Mouse (Mus musculus) forebrain, embryonic 11.5 days (tissue): ENCODE results near the gene Gm47995. TPM values are rescaled to one million over a fixed set of nuclear protein-coding genes. Genes with fewer than 3 reads are reported as not detected.
"Not testable (repeated sequence)": the region's sequence is repeated elsewhere in the genome, so short reads cannot be mapped to it uniquely, and the experiment has no call there.

Experiments used
- ATAC-seq: fragments of 200-750 bp; cut with Nextera tagmentation; replicated peaks from 2 replicates; pipeline ENCODE4 v1.8.0; 2017; ENCODE audit warnings: moderate TSS enrichment; ENCODE audit not compliant: low FRiP score
- DNase-seq: peaks from one replicate; pipeline ENCODE4 v3.0.0-alpha.2; 2017; ENCODE audit warnings: low spot score
- H3K27ac ChIP-seq: fragments of 300-500 bp; sonication (generic); 2 replicates; pipeline ENCODE4 v1.5.1; 2014; ENCODE audit warnings: low read depth, low read length
- H3K27me3 ChIP-seq: fragments of 300-500 bp; sonication (generic); 2 replicates; pipeline ENCODE4 v1.6.1; 2014; ENCODE audit warnings: mild to moderate bottlenecking, low read length, mixed read lengths; ENCODE audit not compliant: control insufficient read depth, insufficient read depth
- H3K36me3 ChIP-seq: fragments of 300-500 bp; sonication (generic); 2 replicates; pipeline ENCODE4 v1.6.1; 2014; ENCODE audit warnings: mild to moderate bottlenecking, low read length, moderate library complexity, mixed read lengths; ENCODE audit not compliant: control insufficient read depth, insufficient read depth
- H3K4me1 ChIP-seq: fragments of 300-500 bp; sonication (generic); replicated peaks from 2 replicates; pipeline ENCODE4 v1.6.1; 2014; ENCODE audit warnings: low read length, mixed read lengths; ENCODE audit not compliant: control insufficient read depth, insufficient read depth
- H3K4me2 ChIP-seq: fragments of 300-500 bp; sonication (generic); 2 replicates; pipeline ENCODE4 v1.6.1; 2014; ENCODE audit warnings: low read depth, mild to moderate bottlenecking, low read length, moderate library complexity, mixed read lengths; ENCODE audit not compliant: severe bottlenecking
- H3K4me3 ChIP-seq: fragments of 300-500 bp; sonication (generic); 2 replicates; pipeline ENCODE4 v1.5.1; 2014; ENCODE audit warnings: low read depth, low read length
- H3K9ac ChIP-seq: fragments of 300-500 bp; sonication (generic); 2 replicates; pipeline ENCODE4 v1.6.1; 2014; ENCODE audit warnings: low read length
- H3K9me3 ChIP-seq: fragments of 300-500 bp; sonication (generic); 2 replicates; pipeline ENCODE4 v1.6.1; 2016; ENCODE audit warnings: low read length, mixed read lengths; ENCODE audit not compliant: control insufficient read depth
- WGBS: fragments of 180-500 bp; shearing (Covaris S2); extraction: QIAGEN DNeasy Blood & Tissue Kit; methylation state at CpG from one replicate; pipeline ENCODE4 v1.1.7; 2014; 5-methylcytosine and 5-hydroxymethylcytosine counted together
- polyA plus RNA-seq: library from polyadenylated mRNA; unstranded; fragments of >200 nt; fragmentation: Nextera tagmentation; extraction: Ambion mirVana; gene quantifications from 2 replicates; pipeline ENCODE4 v1.2.1, GENCODE M21; 2014

Gene Gm47995
- not detected in 2 replicates for polyA plus RNA-seq

DNA sequence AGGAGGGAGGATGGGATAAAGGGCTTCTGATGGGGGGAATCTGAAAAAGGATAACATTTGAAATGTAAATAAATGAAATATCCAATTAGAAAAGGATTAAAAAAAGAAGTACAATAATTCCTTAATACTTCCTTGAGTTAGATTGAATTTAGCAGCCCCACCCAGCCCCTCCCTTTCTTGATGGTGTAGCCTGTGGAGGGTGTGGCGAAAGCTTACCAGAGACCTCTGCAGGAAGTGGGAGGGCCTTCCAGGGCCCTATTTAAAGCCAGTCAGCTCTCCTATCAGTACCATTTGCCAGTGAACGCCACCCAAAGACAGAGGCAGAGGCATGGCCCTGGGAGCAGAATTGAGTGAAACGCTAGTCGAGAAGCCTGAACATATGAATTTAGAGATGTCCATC, at the start of gene Gm47995:
Gm47995 (plus strand) TSS at position 329 of the 400 bp plus-strand sequence.
- H3K27ac ChIP-seq, H3K4me1 ChIP-seq, H3K9ac ChIP-seq, H3K27me3 ChIP-seq, H3K9me3 ChIP-seq, H3K36me3 ChIP-seq, ATAC-seq, DNase-seq, H3K4me2 ChIP-seq, H3K4me3 ChIP-seq: not testable (repeated sequence)
- WGBS = 90% methylated on average over 2 of the region's 4 CpGs

DNA sequence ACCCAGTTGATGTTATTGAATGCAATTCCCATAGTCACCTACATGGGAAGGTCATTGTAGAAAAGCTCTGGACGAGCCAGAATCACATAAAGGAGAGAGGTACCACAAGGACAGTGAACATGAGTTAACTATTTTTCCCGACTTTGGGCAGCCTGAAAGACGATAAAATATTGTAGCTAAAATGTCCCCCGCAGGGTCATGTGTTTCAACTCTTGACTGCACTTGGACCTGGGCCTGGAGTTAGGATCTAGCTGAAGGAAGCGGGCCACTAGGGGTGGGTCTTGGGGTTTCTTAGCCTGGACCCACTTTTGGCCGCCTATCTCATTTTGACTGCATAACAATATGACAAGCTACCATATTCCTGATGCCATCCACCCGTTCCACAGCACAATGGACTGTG, 48.0 kb upstream of the Gm47995 start:
- ATAC-seq = no peak
- H3K4me3 ChIP-seq = no peak overlapping the region
- H3K4me2 ChIP-seq = no peak overlapping the region
- H3K36me3 ChIP-seq = no peaks in the 10 kb centered on the region
- 93% methylated on average over 7 of the region's 7 CpGs for WGBS
- H3K27ac ChIP-seq = no peak overlapping the region
- no peaks in the 10 kb centered on the region for H3K4me1 ChIP-seq
- DNase-seq = no peak
- no peaks in the 10 kb centered on the region for H3K9me3 ChIP-seq
- H3K9ac ChIP-seq = no peak overlapping the region
- no peaks in the 10 kb centered on the region for H3K27me3 ChIP-seq

DNA sequence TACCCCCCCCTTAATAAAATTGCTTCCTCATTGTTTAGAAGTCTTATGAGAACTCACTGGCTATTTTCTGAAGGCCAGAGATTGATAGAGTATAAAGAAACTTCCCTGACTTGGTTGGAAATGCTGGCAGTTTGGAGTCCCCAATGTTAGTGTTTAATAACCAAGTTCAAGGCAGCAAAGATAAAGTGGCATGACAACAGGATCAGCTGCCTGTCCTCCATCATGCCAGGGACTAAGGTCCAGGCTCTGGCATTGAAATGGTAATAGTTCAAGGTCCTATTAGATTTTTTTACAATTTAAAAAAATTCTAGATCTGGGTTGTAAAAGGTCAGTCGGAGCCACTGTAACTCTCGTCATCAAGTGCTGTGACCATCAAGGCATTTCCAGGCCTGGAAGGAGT, 47.2 kb upstream of the Gm47995 start:
- DNase-seq (no peak), ATAC-seq (no peak)
- H3K27me3 ChIP-seq = no peaks in the 10 kb centered on the region
- no peak overlapping the region for H3K27ac ChIP-seq
- no peaks in the 10 kb centered on the region for H3K4me1 ChIP-seq
- no peak overlapping the region for H3K9ac ChIP-seq
- no peaks in the 10 kb centered on the region for H3K9me3 ChIP-seq
- 88% methylated on average over 2 of the region's 2 CpGs for WGBS
- no peaks in the 10 kb centered on the region for H3K36me3 ChIP-seq
- H3K4me2 ChIP-seq = no peak overlapping the region
- no peak overlapping the region for H3K4me3 ChIP-seq

DNA sequence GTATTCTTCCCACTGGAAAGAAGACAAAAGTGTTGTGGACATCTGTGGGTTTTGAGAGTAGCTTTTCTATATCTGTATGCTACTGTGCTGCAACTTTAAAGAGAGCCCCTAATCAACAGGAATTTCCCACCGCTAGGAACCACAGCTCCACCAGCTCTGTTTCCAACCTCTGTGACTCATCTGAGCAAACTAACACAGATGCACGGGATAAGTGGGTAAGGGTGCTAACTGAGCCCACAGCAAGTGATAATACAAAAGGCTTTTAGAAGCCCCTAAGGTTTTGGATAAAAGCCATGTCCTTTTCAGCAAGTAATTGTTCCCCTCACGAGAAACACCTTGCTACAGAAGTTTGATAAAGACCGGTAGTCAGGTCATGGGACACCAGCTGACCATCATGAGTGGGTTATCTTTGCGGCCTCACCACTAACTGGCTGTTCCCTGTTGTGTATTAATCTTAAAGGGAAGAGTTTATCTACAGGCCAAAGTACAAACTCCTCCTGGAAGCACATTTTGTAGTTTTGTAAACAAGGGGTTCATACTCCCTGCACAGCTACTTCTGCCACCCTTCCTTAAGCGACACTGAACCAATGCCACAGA, 45.1 kb upstream of the Gm47995 start:
- no peaks in the 10 kb centered on the region for H3K36me3 ChIP-seq
- no peak overlapping the region for H3K9ac ChIP-seq
- no peaks in the 10 kb centered on the region for H3K9me3 ChIP-seq
- ATAC-seq (no peak), DNase-seq (no peak)
- 91% methylated on average over 6 of the region's 6 CpGs for WGBS
- no peaks in the 10 kb centered on the region for H3K27me3 ChIP-seq
- H3K4me1 ChIP-seq = 0 out of 2 replicates have a peak, but pooled peaks cover 2% of the 10 kb centered on the region
- H3K27ac ChIP-seq = no peak overlapping the region
- no peak overlapping the region for H3K4me3 ChIP-seq
- H3K4me2 ChIP-seq = no peak overlapping the region

DNA sequence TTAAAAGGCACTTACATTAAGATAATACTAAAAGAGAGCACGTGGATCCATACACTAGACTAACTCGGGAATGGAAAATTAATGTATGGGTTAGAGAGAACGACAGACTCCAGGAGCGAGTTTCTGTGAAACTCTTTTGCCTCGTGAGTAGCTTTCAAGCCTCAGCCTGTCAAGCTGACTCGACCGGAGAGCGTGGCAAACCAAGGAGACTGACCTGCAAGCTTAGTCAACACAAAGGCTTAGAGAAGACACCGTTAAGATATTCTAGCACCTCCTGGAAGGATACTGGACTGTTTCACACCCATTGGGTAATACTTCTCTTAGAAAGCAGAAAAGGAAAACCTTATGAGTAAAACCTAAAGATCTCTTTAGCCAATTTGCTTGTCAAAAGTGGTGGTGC, 44.1 kb upstream of the Gm47995 start:
- H3K36me3 ChIP-seq, H3K9ac ChIP-seq, H3K4me2 ChIP-seq, H3K9me3 ChIP-seq, DNase-seq, H3K27ac ChIP-seq, H3K27me3 ChIP-seq, ATAC-seq, H3K4me3 ChIP-seq, H3K4me1 ChIP-seq: not testable (repeated sequence)
- 93% methylated on average over 9 of the region's 9 CpGs for WGBS

DNA sequence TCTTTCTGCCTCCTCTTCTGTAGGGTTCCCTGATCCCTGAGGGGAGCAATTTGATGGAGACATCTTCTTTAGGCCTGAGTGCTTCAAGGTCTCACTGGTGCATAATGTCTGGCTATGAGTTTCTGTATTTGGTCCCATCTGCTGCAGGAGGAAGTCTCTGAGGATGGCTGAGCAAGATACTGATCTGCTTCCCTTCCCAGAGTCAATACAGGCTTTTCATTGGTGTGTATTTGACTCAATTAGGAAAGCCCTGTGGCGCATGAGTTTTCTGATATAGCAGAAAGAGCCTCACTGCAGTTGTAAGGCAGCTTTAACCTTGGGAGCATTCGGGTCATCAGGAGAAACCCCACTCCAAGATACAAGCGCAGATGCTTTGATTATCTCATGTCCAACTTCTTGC, 42.1 kb upstream of the Gm47995 start:
- WGBS = 89% methylated on average over 3 of the region's 3 CpGs
- ATAC-seq = no peak
- no peaks in the 10 kb centered on the region for H3K36me3 ChIP-seq
- no peaks in the 10 kb centered on the region for H3K27me3 ChIP-seq
- H3K4me1 ChIP-seq = 0 out of 2 replicates have a peak, but pooled peaks cover 2% of the 10 kb centered on the region
- no peak overlapping the region for H3K9ac ChIP-seq
- H3K9me3 ChIP-seq = no peaks in the 10 kb centered on the region
- no peak overlapping the region for H3K4me2 ChIP-seq
- DNase-seq = no peak
- H3K4me3 ChIP-seq = no peak overlapping the region
- no peak overlapping the region for H3K27ac ChIP-seq

DNA sequence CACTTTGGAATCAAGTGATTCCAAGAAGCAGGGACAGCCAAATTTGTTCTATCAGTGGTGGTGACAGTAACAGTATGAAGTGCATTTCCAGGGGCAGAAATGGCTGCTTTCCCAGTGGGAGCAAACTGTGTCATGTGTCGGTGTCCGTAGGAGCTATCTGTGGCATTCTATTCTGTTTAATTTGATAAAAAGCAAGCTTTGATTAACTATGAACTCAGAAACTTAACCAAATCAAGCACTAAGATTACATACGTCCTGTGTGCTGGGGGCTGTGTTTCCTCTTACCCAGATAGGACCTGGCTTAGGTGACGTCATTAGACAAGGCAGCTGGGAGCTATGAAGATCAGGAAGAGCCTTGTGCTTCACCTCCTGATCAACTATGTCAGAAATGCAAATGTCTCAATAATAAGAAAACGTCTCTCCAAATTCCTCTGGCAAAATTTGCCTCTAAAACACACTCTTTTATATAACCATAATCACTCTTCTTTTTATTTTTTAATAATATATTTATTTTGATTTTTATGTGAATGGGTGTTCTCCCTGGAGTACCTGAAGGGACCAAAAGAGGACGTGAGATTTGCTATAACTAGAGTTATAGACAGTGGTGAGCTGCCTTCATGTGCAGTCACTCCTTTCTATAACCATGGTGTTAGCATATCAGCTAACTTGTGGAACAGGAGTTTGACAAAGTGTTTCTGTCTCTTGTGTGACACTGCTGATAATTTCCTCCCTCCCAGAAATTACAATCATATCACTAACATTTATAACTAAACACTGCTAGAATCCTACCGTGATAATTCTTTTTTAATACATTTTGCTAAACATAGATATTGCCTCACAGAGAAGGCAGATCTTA, 41.2 kb upstream of the Gm47995 start:
- WGBS = 82% methylated on average over 7 of the region's 7 CpGs
- Histone ChIP-seq H3K27ac (no peak overlapping the region), H3K4me1 (0 out of 2 replicates have a peak, but pooled peaks cover 2% of the 10 kb centered on the region), H3K27me3 (no peaks in the 10 kb centered on the region), H3K4me2 (no peak overlapping the region), H3K9ac (no peak overlapping the region), H3K4me3 (no peak overlapping the region), H3K36me3 (no peaks in the 10 kb centered on the region), H3K9me3 (no peaks in the 10 kb centered on the region)
- no peak for DNase-seq
- no peak for ATAC-seq

DNA sequence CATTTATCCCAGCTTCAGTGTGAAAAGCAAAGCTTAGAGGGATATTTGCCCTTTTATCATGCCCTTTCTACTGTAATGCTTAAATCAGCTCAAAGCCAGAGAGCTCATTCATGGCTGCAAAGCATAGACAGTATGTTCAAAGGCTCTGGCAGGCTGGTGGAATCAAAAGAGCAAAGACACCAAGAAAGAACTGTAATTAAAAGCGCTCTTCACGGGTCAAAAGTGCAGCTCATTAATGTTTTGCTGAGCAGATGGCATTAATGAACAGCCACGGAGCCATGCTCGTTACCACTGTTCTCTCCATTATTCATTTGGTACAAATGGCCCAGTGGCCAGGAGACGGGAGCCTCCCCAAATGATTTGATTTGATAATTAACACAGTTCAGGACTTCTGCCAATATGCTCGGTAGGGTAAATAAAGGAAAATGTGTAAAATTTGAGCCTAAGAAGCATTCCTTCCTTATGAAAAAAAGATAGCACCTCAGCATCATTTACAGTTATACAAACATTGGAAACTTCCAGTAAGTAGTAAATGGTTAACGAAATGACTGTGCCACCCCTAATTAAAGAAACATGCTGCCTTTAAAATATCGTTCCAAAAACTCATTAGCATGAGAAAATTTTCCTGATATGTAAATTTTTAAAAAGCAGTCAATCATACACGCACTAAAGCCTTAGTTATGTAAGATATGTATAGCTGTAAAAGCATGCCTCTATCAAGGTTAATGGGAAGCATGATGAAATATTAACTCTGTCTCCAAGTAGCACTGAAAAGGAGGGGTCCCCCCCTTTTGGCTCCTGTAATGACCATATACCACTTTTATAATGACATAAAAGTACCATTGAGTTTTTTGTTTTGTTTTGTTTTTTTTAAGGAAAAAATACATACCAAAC, 40.0 kb upstream of the Gm47995 start:
- no peaks in the 10 kb centered on the region for H3K36me3 ChIP-seq
- WGBS = 32% methylated on average over 9 of the region's 9 CpGs
- peak overlapping the region; percentile 10; the same call in 1 of the 2 replicates for H3K27ac ChIP-seq
- no peaks in the 10 kb centered on the region for H3K9me3 ChIP-seq
- no peak overlapping the region for H3K4me3 ChIP-seq
- H3K27me3 ChIP-seq = no peaks in the 10 kb centered on the region
- H3K4me2 ChIP-seq = no peak overlapping the region
- peak; percentile 68 for DNase-seq
- 0 out of 2 replicates have a peak, but pooled peaks cover 2% of the 10 kb centered on the region for H3K4me1 ChIP-seq
- peak; percentile 91 for ATAC-seq
- H3K9ac ChIP-seq = no peak overlapping the region
